ENCODE assay signal across 24 mouse cellular contexts in genomic region chr2:77726798-77727197, GRCm38 (mm10).
A peak's percentile ranks its signal among the peaks of the same experiment; 100 is the strongest.
DNase-seq lines count a peak whose midpoint lies in the region; ATAC-seq and TF ChIP-seq lines count a peak whose summit lies in the region.
"Had no signal": no experiment of that assay in that cellular context is flagged by ENCODE, and none has a peak within 500 bp of the region (broad histone marks: within the 10 kb centered on the region; RNA-seq: fewer than 3 reads in every experiment).

No protein-coding gene starts in this region.

- no peak overlapping the region for H3K4me3 ChIP-seq in cerebellum, adult 2 months (replicated peaks; ENCODE audit: insufficient read depth, low read depth, low read length)
- H3K4me3 ChIP-seq in hindbrain, embryonic 14.5 days (replicated peaks; ENCODE audit: low read length) = no peak overlapping the region
- H3K4me3 ChIP-seq: embryonic facial prominence, embryonic 10.5 days; embryonic facial prominence, embryonic 13.5 days; erythroblast, embryonic 14.5 days; forebrain, embryonic 12.5 days; forebrain, embryonic 15.5 days; gastrocnemius, adult 2 months; heart, embryonic 13.5 days; hindbrain, embryonic 15.5 days had no signal

- no peak overlapping the region for H3K9ac ChIP-seq in hindbrain, embryonic 14.5 days
- H3K9ac ChIP-seq: embryonic facial prominence, embryonic 13.5 days; forebrain, embryonic 12.5 days; forebrain, embryonic 15.5 days; heart, embryonic 13.5 days; hindbrain, embryonic 15.5 days had no signal

- H3K27me3 ChIP-seq in cerebellum, adult 2 months (ENCODE audit: control insufficient read depth, insufficient read depth, low read length) = no peaks in the 10 kb centered on the region
- no peaks in the 10 kb centered on the region for H3K27me3 ChIP-seq in hindbrain, embryonic 14.5 days (ENCODE audit: control insufficient read depth, insufficient read depth, low read length)
- H3K27me3 ChIP-seq: embryonic facial prominence, embryonic 13.5 days; forebrain, embryonic 12.5 days; forebrain, embryonic 15.5 days; heart, embryonic 13.5 days; hindbrain, embryonic 15.5 days had no signal

- H3K9me3 ChIP-seq in hindbrain, embryonic 14.5 days (ENCODE audit: control insufficient read depth, low read length) = no peaks in the 10 kb centered on the region
- H3K9me3 ChIP-seq: embryonic facial prominence, embryonic 10.5 days; embryonic facial prominence, embryonic 13.5 days; forebrain, embryonic 12.5 days; forebrain, embryonic 15.5 days; heart, embryonic 13.5 days; hindbrain, embryonic 15.5 days had no signal

- ATAC-seq in hindbrain, embryonic 14.5 days (ENCODE audit: low FRiP score) = no peak
- ATAC-seq: CD4-positive, CD25-positive, alpha-beta regulatory T cell, adult 4 months; forebrain, embryonic 15.5 days; intestine, postnatal 0 days had no signal

- TF ChIP-seq CTCF in cerebellum, adult 2 months (IDR thresholded peaks at IDR 0.05; ENCODE audit: borderline replicate concordance, insufficient read depth, low read depth, low read length) = no peak

- 22% methylated on average over 7 of the region's 7 CpGs for WGBS in cerebellum, adult 2 months
- 87% methylated on average over 7 of the region's 7 CpGs for WGBS in hindbrain, embryonic 14.5 days

- H3K4me1 ChIP-seq in cerebellum, adult 2 months (ENCODE audit: control insufficient read depth, insufficient read depth, low read length) = peaks cover 7% of the 10 kb centered on the region
- H3K4me1 ChIP-seq in hindbrain, embryonic 14.5 days (replicated peaks; ENCODE audit: control insufficient read depth, insufficient read depth, low read length) = no peaks in the 10 kb centered on the region
- H3K4me1 ChIP-seq: embryonic facial prominence, embryonic 10.5 days; embryonic facial prominence, embryonic 13.5 days; forebrain, embryonic 12.5 days; forebrain, embryonic 15.5 days; hindbrain, embryonic 15.5 days had no signal

- no peak for DNase-seq in cerebellum, adult 2 months
- DNase-seq in cerebellum, postnatal 14 days = no peak
- peak; percentile 21 for DNase-seq in right cerebral cortex, postnatal 14 days
- no peak for DNase-seq in right cerebral cortex, adult 18-20 months
- DNase-seq in testis, postnatal 14 days (ENCODE audit: low spot score) = peak; percentile 53
- DNase-seq in hindbrain, embryonic 14.5 days (ENCODE audit: low spot score) = no peak
- DNase-seq: adrenal gland, adult 2 months; adrenal gland, postnatal 14 days; cerebellum, adult 8-10 months; embryo, embryonic 11 days; gastrocnemius, adult 2 months; gastrocnemius, postnatal 14 days; heart, adult 18-20 months; heart, postnatal 14 days; heart, postnatal 4 days had no signal

- no peak for TF ChIP-seq POLR2A in cerebellum, adult 2 months (IDR thresholded peaks at IDR 0.05; ENCODE audit: borderline replicate concordance, insufficient read depth, low read length)

- peak overlapping the region; percentile 7; the same call in 1 of the 2 replicates for H3K27ac ChIP-seq in cerebellum, adult 2 months (ENCODE audit: insufficient read depth, low read length)
- no peak overlapping the region for H3K27ac ChIP-seq in hindbrain, embryonic 14.5 days
- H3K27ac ChIP-seq: embryonic facial prominence, embryonic 10.5 days; embryonic facial prominence, embryonic 13.5 days; forebrain, embryonic 12.5 days; forebrain, embryonic 15.5 days; gastrocnemius, adult 2 months; heart, embryonic 13.5 days; hindbrain, embryonic 15.5 days had no signal

- no peaks in the 10 kb centered on the region for H3K36me3 ChIP-seq in hindbrain, embryonic 14.5 days (replicated peaks; ENCODE audit: control insufficient read depth, insufficient read depth)
- H3K36me3 ChIP-seq: embryonic facial prominence, embryonic 10.5 days; embryonic facial prominence, embryonic 13.5 days; forebrain, embryonic 12.5 days; forebrain, embryonic 15.5 days; heart, embryonic 13.5 days; hindbrain, embryonic 15.5 days had no signal

- H3K4me2 ChIP-seq in hindbrain, embryonic 14.5 days (replicated peaks) = no peak overlapping the region
- H3K4me2 ChIP-seq: embryonic facial prominence, embryonic 13.5 days; forebrain, embryonic 12.5 days; forebrain, embryonic 15.5 days; heart, embryonic 13.5 days; hindbrain, embryonic 15.5 days had no signal

Comparison
In these comparisons a context has a peak if more than half of its experiments do, and no peak if none do; other contexts are left out.
1. DNase-seq: peak in right cerebral cortex, postnatal 14 days (single experiment) and testis, postnatal 14 days (single experiment); none in cerebellum, adult 2 months (0 of 2), cerebellum, postnatal 14 days (0 of 2), right cerebral cortex, adult 18-20 months (single experiment) and hindbrain, embryonic 14.5 days (single experiment).